In genomic region chr2:73003751-73004717, GRCm38 (mm10) we compare ENCODE assay signal across 8 mouse cellular contexts. TPM values are rescaled to one million over a fixed set of nuclear protein-coding genes. Genes with fewer than 3 reads are reported as not detected.
DNase-seq lines count a peak whose midpoint lies in the region; ATAC-seq and TF ChIP-seq lines count a peak whose summit lies in the region.

No protein-coding gene starts in this region.

- H3K4me2 ChIP-seq in heart, embryonic 15.5 days: peak overlapping the region; percentile 69
- peak overlapping the region; percentile 23; the same call in 1 of the 2 replicates for H3K4me2 ChIP-seq in neural tube, embryonic 14.5 days (ENCODE audit: low read depth, low read length)

- H3K4me1 ChIP-seq in heart, embryonic 15.5 days (replicated peaks): peaks cover 36% of the 10 kb centered on the region
- H3K4me1 ChIP-seq in lung, adult 2 months (ENCODE audit: control insufficient read depth, insufficient read depth, low read length): peaks cover 7% of the 10 kb centered on the region
- H3K4me1 ChIP-seq in neural tube, embryonic 14.5 days (ENCODE audit: control insufficient read depth, insufficient read depth, low read length): peaks cover 3% of the 10 kb centered on the region; the same call in 1 of the 2 replicates

- no peak for TF ChIP-seq CTCF in C2C12 (IDR thresholded peaks at IDR 0.05; ENCODE audit: control insufficient read depth, insufficient read depth, insufficient read length)
- no peak for TF ChIP-seq CTCF in lung, adult 2 months (IDR thresholded peaks at IDR 0.05; ENCODE audit: insufficient read depth, low read length)

- H3K9ac ChIP-seq in heart, embryonic 15.5 days: peak overlapping the region; percentile 57
- no peak overlapping the region for H3K9ac ChIP-seq in neural tube, embryonic 14.5 days (replicated peaks; ENCODE audit: low read depth, low read length)

- no peaks in the 10 kb centered on the region for H3K79me3 ChIP-seq in C2C12 (ENCODE audit: low read depth)

- 8% methylated on average over 23 of the region's 24 CpGs for WGBS in heart, embryonic 15.5 days
- WGBS in lung, adult 2 months: 5% methylated on average over 24 of the region's 24 CpGs
- WGBS in neural tube, embryonic 14.5 days: 40% methylated on average over 24 of the region's 24 CpGs

- H3K79me2 ChIP-seq in C2C12 (ENCODE audit: control insufficient read depth, insufficient read depth): no peaks in the 10 kb centered on the region

- H3K27ac ChIP-seq in heart, embryonic 15.5 days: peak overlapping the region; percentile 97
- peak overlapping the region; percentile 60 for H3K27ac ChIP-seq in neural tube, embryonic 14.5 days (ENCODE audit: low read depth, low read length)

- no peak; the same call in 1 of the 2 replicates for TF ChIP-seq POLR2A in lung, adult 2 months (IDR thresholded peaks at IDR 0.05; ENCODE audit: borderline replicate concordance, extremely low read depth, low read depth, low read length)

- peak; percentile 35 for ATAC-seq in erythroid progenitor cell, adult 5-6 weeks (replicated peaks; ENCODE audit: low FRiP score, poor library complexity, severe bottlenecking)
- ATAC-seq in heart, embryonic 15.5 days (replicated peaks; ENCODE audit: insufficient number of reproducible peaks, insufficient read depth, low FRiP score, low read depth): peak; percentile 94
- ATAC-seq in neural tube, embryonic 14.5 days (ENCODE audit: low read depth): peak; percentile 81

- no peaks in the 10 kb centered on the region for H3K36me3 ChIP-seq in C2C12 (ENCODE audit: control insufficient read depth, insufficient read depth)
- H3K36me3 ChIP-seq in heart, embryonic 15.5 days: no peaks in the 10 kb centered on the region
- H3K36me3 ChIP-seq in neural tube, embryonic 14.5 days (ENCODE audit: control insufficient read depth, insufficient read depth, low read length): no peaks in the 10 kb centered on the region

- H3ac ChIP-seq in C2C12 (ENCODE audit: control insufficient read depth, insufficient read length, low read depth): peak overlapping the region; percentile 16

- no peaks in the 10 kb centered on the region for H3K27me3 ChIP-seq in C2C12 (ENCODE audit: control insufficient read depth, insufficient read depth, insufficient read length)
- no peaks in the 10 kb centered on the region for H3K27me3 ChIP-seq in heart, embryonic 15.5 days
- H3K27me3 ChIP-seq in neural tube, embryonic 14.5 days (ENCODE audit: control insufficient read depth, insufficient read depth, low read length): no peaks in the 10 kb centered on the region

- peak; percentile 57 to 67 for DNase-seq in adrenal gland, adult 18-20 months (ENCODE audit: low spot score in 2 of 2)
- DNase-seq in kidney, postnatal 10 days: peak; percentile 84
- peak; percentile 61 for DNase-seq in lung, adult 2 months
- peak; percentile 38 to 41 for DNase-seq in thymus, postnatal 10 days (ENCODE audit: low spot score in 2 of 2)

- no peak overlapping the region for H3K4me3 ChIP-seq in C2C12 (ENCODE audit: insufficient read depth, poor library complexity, severe bottlenecking)
- peak overlapping the region; percentile 30 for H3K4me3 ChIP-seq in heart, embryonic 15.5 days
- H3K4me3 ChIP-seq in lung, adult 2 months (replicated peaks; ENCODE audit: extremely low read depth, low read depth, low read length): peak overlapping the region; percentile 33
- no peak overlapping the region for H3K4me3 ChIP-seq in neural tube, embryonic 14.5 days (ENCODE audit: low read depth, low read length)

- no peaks in the 10 kb centered on the region for H3K9me3 ChIP-seq in heart, embryonic 15.5 days (replicated peaks)
- no peaks in the 10 kb centered on the region for H3K9me3 ChIP-seq in neural tube, embryonic 14.5 days (ENCODE audit: control insufficient read depth, low read length)

TF ChIP-seq in C2C12, 6 proteins besides CTCF, POLR2A, EP300 and RAD21:
- TF ChIP-seq CEBPB (IDR thresholded peaks at IDR 0.05; ENCODE audit: low read depth) (peak; percentile 16), FOSL1 (IDR thresholded peaks at IDR 0.05; ENCODE audit: insufficient read depth, low read length, poor library complexity, severe bottlenecking) (no peak), MYOD1 (IDR thresholded peaks at IDR 0.05; ENCODE audit: control insufficient read depth, insufficient read length, low read depth) (peak; percentile 3)
TF ChIP-seq in C2C12: peak in this region for 2.

RNA-seq across cellular contexts. Expression of gene Gm11084, which starts 17.5 kb away (rescaled TPM):
- not detected for polyA plus RNA-seq in C2C12 (2012; fragmentation: generic; extraction: Trizol)
- total RNA-seq in adrenal gland, adult 18-20 months (2021): not detected
- not detected in 2 replicates for total RNA-seq in erythroid progenitor cell, adult 5-6 weeks (2015; ENCODE audit: low replicate concordance)
- total RNA-seq in erythroid progenitor cell, adult 5-6 weeks (2017; ENCODE audit: low replicate concordance): not detected in 2 replicates
- not detected in 2 replicates for polyA plus RNA-seq in heart, embryonic 15.5 days (2015; fragmentation: Nextera tagmentation; extraction: Ambion mirVana)
- not detected in 2 replicates for polyA plus RNA-seq in lung, adult 2 months (2012; rRNA removed)
- not detected in 2 replicates for polyA plus RNA-seq in neural tube, embryonic 14.5 days (2014; fragmentation: Nextera tagmentation; extraction: Ambion mirVana)

RNA-seq across cellular contexts. Expression of gene Sp3, which starts 23.8 kb away (rescaled TPM):
- 8.8 TPM for polyA plus RNA-seq in C2C12 (2012; fragmentation: generic; extraction: Trizol)
- total RNA-seq in adrenal gland, adult 18-20 months (2021): 10 to 100 TPM; 48.2 to 57.3 TPM
- total RNA-seq in erythroid progenitor cell, adult 5-6 weeks (2015; ENCODE audit: low replicate concordance): 188 and 216 TPM in 2 replicates
- total RNA-seq in erythroid progenitor cell, adult 5-6 weeks (2017; ENCODE audit: low replicate concordance): 249 and 271 TPM in 2 replicates
- 31.3 and 35.5 TPM in 2 replicates for polyA plus RNA-seq in heart, embryonic 15.5 days (2015; fragmentation: Nextera tagmentation; extraction: Ambion mirVana)
- 13.1 and 16.5 TPM in 2 replicates for polyA plus RNA-seq in lung, adult 2 months (2012; rRNA removed)
- 45.3 and 48.6 TPM in 2 replicates for polyA plus RNA-seq in neural tube, embryonic 14.5 days (2014; fragmentation: Nextera tagmentation; extraction: Ambion mirVana)

Comparison
In these comparisons a context has a peak if more than half of its experiments do, and no peak if none do; other contexts are left out.
1. H3K4me3 ChIP-seq: peak in heart, embryonic 15.5 days (single experiment) and lung, adult 2 months (single experiment); none in C2C12 (single experiment) and neural tube, embryonic 14.5 days (single experiment).
2. ATAC-seq: peak in every context shown above with its lines; median percentile 94 in heart, embryonic 15.5 days; 81 in neural tube, embryonic 14.5 days; 35 in erythroid progenitor cell, adult 5-6 weeks.
3. Peak in every context shown above with its lines, with median percentiles within 50 percentile points of each other: DNase-seq.